Mouse (Mus musculus) activated CD4-positive, CD25-positive, alpha-beta regulatory T cell, adult 4 months (primary cell): ENCODE data around the gene 6430531B16Rik. TPM values are rescaled to one million over a fixed set of nuclear protein-coding genes. Genes with fewer than 3 reads are reported as not detected.

Experiments
- ATAC-seq: one replicate; pipeline ENCODE4 v1.8.0; 2017
- polyA plus RNA-seq, 2 experiments: library from polyadenylated mRNA; unstranded; fragments of 100-300 nt; shearing (Covaris generic); gene quantifications; one replicate each; pipeline ENCODE4 v1.2.1; 2017

The 6430531B16Rik gene
- polyA plus RNA-seq, 2 experiments from 2014 or later = 1.2 TPM; not detected in 1

DNA sequence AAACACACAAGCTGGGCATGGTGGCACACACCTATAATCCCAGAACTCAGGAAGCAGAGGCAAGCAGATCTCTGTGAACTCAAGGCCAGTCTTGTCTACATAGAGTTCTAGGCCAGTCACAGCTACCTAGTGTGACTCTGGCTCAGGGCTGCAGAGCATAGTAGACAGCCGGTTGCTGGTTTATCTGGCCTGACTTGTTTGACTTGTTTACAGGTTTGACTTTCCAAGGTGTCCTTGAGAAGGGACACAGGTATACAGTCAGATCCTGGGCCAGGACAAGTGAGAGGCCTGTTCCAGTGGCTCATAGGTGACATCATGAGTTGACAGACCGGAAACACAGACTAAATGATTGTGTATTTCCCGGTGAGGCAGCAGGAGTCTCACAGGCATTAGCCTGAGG, 41.4 kb downstream of the 6430531B16Rik start:
- no peak for ATAC-seq

DNA sequence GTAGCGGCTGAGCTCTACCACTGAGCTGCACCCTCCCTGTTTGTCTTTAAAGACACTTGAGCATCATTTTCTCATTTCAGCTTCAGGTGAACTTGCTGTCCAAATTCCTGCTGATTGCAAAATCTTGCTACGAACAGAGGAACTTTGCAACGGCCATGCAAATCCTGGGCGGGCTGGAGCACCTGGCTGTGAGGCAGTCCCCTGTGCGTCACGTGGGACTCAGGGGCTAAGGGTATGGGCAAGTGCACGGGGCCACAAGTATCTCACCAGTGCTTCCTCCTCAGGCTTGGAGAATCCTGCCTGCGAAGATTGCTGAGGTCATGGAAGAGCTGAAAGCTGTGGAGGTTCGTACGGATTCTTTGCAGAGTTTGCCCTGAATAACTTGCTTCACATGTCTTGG, 41.9 kb downstream of the 6430531B16Rik start:
- no peak for ATAC-seq

DNA sequence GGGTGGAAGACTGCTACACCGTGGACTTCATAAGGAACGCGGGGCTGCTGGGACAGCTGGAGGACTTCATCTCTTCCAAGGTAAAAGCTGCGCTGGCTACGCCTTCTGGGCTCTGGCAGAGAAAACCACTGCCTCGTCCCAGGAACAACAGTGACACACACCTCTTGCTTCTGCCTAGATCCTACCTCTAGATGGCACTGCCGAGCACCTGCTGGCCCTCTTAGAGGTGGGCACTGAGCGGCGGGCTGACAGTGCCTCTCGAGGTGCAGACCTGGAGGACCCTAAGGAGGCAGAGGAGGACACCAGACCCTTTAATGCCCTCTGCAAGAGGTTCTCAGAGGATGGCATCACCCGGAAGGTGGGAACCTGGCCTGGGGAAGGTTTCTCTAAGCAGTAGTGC, 47.8 kb downstream of the 6430531B16Rik start:
- no peak for ATAC-seq

Other genes with a start within 250 kb of the 6430531B16Rik start
- not detected for gene Adgra1, start 144.6 kb downstream of the 6430531B16Rik start, polyA plus RNA-seq
- gene Kndc1, start 84.1 kb downstream of the 6430531B16Rik start, polyA plus RNA-seq = under 1 TPM; 0.12 to 0.22 TPM
- gene Utf1, start 35.0 kb downstream of the 6430531B16Rik start, polyA plus RNA-seq = 1 to 10 TPM in 1 of 2 experiments, under 1 TPM in 1; 0.90 to 2.2 TPM
- 1 to 10 TPM; 9.6 to 9.9 TPM for gene Adam8, start 13.8 kb upstream of the 6430531B16Rik start, polyA plus RNA-seq
- gene Zfp511, start 57.6 kb upstream of the 6430531B16Rik start, polyA plus RNA-seq = 10 to 100 TPM; 26.7 to 26.8 TPM
- 10 to 100 TPM; 22.2 to 23.0 TPM for gene Tubgcp2, start 57.9 kb upstream of the 6430531B16Rik start, polyA plus RNA-seq
- gene Msx3, start 70.3 kb upstream of the 6430531B16Rik start, polyA plus RNA-seq = not detected
- gene Caly, start 103.8 kb upstream of the 6430531B16Rik start, polyA plus RNA-seq = not detected
- not detected for gene Prap1, start 114.6 kb upstream of the 6430531B16Rik start, polyA plus RNA-seq
- gene Fuom, start 123.7 kb upstream of the 6430531B16Rik start, polyA plus RNA-seq = 10 to 100 TPM in 1 of 2 experiments, 1 to 10 TPM in 1; 9.9 to 11.0 TPM
- 1 to 10 TPM; 3.8 to 4.7 TPM for gene Paox, start 137.0 kb upstream of the 6430531B16Rik start, polyA plus RNA-seq
- 10 to 100 TPM; 73.1 to 79.4 TPM for gene Echs1, start 137.7 kb upstream of the 6430531B16Rik start, polyA plus RNA-seq
- 10 to 100 TPM; 27.7 to 34.1 TPM for gene Mtg1, start 158.8 kb upstream of the 6430531B16Rik start, polyA plus RNA-seq
- not detected for gene Sprn, start 176.1 kb upstream of the 6430531B16Rik start, polyA plus RNA-seq
- gene Olfr522, start 186.0 kb upstream of the 6430531B16Rik start, polyA plus RNA-seq = not detected
- not detected for gene Olfr523, start 194.5 kb upstream of the 6430531B16Rik start, polyA plus RNA-seq
- gene Olfr524, start 227.2 kb upstream of the 6430531B16Rik start, polyA plus RNA-seq = under 1 TPM in 1 of 2 experiments, not detected in 1; 0.17 TPM
- gene Cd163l1, start 239.5 kb upstream of the 6430531B16Rik start, polyA plus RNA-seq = under 1 TPM in 1 of 2 experiments, not detected in 1; 0.15 TPM